Mouse (Mus musculus): ENCODE results near the gene Hic1. TPM values are rescaled to one million over a fixed set of nuclear protein-coding genes. Genes with fewer than 3 reads are reported as not detected.

Gene Hic1
- 3.4 TPM in 2 replicates for polyA plus RNA-seq (2015; fragmentation: Nextera tagmentation; extraction: Ambion mirVana)

DNA sequence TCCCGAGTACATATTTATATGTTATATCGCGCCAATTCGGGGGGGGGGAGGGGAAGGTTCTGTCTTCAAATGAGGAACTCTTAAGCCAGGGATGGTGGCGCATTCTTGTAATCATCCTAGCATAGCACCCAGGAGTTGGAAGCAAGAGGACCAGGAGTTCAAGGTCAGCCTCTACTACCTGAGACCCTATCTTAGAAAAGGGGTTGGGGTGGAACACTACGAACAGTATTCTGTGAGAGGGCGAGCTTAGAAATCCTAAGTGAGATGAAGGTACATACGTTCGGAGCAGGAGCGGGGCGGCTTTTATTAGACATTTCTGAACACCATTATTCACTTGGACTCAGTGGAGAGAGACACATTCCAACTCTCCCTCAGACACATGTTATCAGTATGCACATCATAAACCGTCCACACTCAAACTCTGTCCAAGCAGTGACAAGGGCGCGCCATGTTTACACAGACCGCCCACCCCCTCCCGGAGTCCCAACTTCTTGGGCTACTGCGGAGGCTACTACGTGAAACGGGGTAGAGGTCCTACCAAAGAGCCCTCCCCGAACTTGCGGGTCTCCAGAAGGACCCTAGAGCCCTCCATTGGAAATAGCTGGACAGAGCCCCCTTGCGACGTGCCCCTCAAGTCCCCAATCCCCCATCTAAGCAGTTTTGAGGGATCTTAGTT lies at the start of gene Hic1:
Gene Hic1, minus strand, starts transcription at position 115 of the 676 bp plus-strand sequence.
- Histone ChIP-seq H3K9me3 (no peaks in the 10 kb centered on the region), H3K27me3 (peaks cover 76% of the 10 kb centered on the region), H3K4me3 (peak within 1 kb of the TSS; percentile 48), H3K4me1 (replicated peaks) (peaks cover 86% of the 10 kb centered on the region), H3K9ac (peak within 1 kb of the TSS; percentile 69), H3K36me3 (no peaks in the 10 kb centered on the region), H3K27ac (peak within 1 kb of the TSS; percentile 63; the same call in 1 of the 2 replicates), H3K4me2 (peak within 1 kb of the TSS; percentile 83)
- 4% methylated on average over 23 of the region's 23 CpGs for WGBS
- no peak for ATAC-seq (ENCODE audit: low FRiP score)

- peaks cover 55% of the 10 kb centered on the region for H3K4me1 ChIP-seq (replicated peaks)
- peak overlapping the region; percentile 31 for H3K4me3 ChIP-seq
- H3K27ac ChIP-seq, result peak overlapping the region; percentile 73
- WGBS, result 20% methylated on average over 13 of the region's 13 CpGs
- H3K4me2 ChIP-seq, result peak overlapping the region; percentile 60
- H3K9ac ChIP-seq, result peak overlapping the region; percentile 56
- 0 out of 2 replicates have a peak, but pooled peaks cover 6% of the 10 kb centered on the region for H3K27me3 ChIP-seq
- ATAC-seq (ENCODE audit: low FRiP score), result peak; percentile 53
- no peaks in the 10 kb centered on the region for H3K36me3 ChIP-seq
- H3K9me3 ChIP-seq, result no peaks in the 10 kb centered on the region
These were observed 45.0 kb upstream of the Hic1 start for GRCm38 (mm10) chr11:75214081-75214950.

- H3K27ac ChIP-seq, result peak overlapping the region; percentile 73
- 2% methylated on average over 29 of the region's 35 CpGs for WGBS
- peak; percentile 65 for ATAC-seq (ENCODE audit: low FRiP score)
These were observed 44.2 kb upstream of the Hic1 start for GRCm38 (mm10) chr11:75213372-75214080.

DNA sequence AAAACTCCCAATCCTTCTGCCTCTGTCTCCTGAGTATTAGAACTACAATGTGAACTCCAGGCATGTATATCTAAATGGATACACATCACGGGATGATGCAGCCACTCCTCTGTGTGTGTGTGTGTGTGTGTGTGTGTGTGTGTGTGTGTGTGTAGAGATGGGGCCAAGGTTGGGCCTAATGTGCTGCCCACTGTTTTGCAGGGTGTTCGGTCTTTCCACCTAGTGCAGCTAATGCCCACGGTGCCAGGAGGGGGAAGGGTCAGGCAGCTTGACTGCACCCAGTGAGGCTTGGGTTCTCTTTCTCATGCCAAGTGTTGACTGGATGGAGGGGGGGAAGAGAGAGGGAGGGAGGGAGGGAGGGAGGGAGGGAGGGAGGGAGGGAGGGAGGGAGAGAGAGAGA lies 43.6 kb upstream of the Hic1 start:
- no peak overlapping the region for H3K4me3 ChIP-seq
- no peak overlapping the region for H3K4me2 ChIP-seq
- H3K9me3 ChIP-seq, result no peaks in the 10 kb centered on the region
- no peaks in the 10 kb centered on the region for H3K36me3 ChIP-seq
- no peak overlapping the region for H3K27ac ChIP-seq
- ATAC-seq (ENCODE audit: low FRiP score), result no peak
- no peak overlapping the region for H3K9ac ChIP-seq
- 36% methylated on average over 3 of the region's 3 CpGs for WGBS
- H3K27me3 ChIP-seq, result 0 out of 2 replicates have a peak, but pooled peaks cover 6% of the 10 kb centered on the region
- peaks cover 55% of the 10 kb centered on the region for H3K4me1 ChIP-seq (replicated peaks)

More at GRCm38 (mm10) chr11:75213372-75214080, 44.2 kb upstream of the Hic1 start:
- Histone ChIP-seq H3K9ac (peak overlapping the region; percentile 56), H3K4me1 (replicated peaks) (peaks cover 55% of the 10 kb centered on the region), H3K4me2 (peak overlapping the region; percentile 60), H3K27me3 (0 out of 2 replicates have a peak, but pooled peaks cover 6% of the 10 kb centered on the region), H3K4me3 (peak overlapping the region; percentile 31), H3K9me3 (no peaks in the 10 kb centered on the region), H3K36me3 (no peaks in the 10 kb centered on the region)

DNA sequence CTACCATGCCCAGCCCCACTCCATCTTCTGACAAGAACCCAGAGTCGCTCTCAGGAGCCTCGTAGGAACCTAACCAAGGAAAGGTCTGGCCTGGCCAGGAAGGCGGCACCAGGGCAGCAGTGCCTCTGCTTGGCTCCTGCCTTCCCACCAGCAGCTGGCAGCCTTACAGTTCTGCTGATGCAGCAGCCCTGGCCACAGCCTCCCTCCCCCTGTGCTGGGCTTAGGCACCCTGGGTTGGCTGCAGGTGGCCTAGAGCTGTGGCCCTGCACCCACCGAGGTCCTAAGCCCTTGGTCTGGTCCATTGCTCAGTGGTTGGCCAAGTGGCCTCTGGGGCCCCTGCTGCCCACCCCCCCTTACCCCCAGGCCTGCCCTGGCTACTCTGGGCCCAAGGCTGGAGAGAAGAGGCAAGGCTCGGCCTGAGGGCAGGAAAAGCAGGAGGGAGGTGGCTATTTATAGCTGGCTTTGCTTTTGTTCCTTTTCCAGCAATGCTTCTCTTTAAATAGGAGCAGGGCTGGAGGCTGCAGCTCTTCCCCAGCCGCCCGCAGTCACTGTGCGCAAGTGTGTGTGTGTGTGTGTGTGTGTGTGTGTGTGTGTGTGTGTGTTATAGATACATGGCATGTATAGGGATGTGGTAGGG lies 42.8 kb upstream of the Hic1 start:
- Histone ChIP-seq H3K9ac (no peak overlapping the region), H3K4me1 (replicated peaks) (peaks cover 55% of the 10 kb centered on the region), H3K27me3 (0 out of 2 replicates have a peak, but pooled peaks cover 6% of the 10 kb centered on the region), H3K4me3 (no peak overlapping the region), H3K36me3 (no peaks in the 10 kb centered on the region), H3K27ac (peak overlapping the region; percentile 69), H3K9me3 (no peaks in the 10 kb centered on the region), H3K4me2 (no peak overlapping the region)
- WGBS, result 43% methylated on average over 8 of the region's 8 CpGs
- ATAC-seq (ENCODE audit: low FRiP score), result 0 out of 2 replicates have a peak, but pooled peaks have one; percentile 7

GRCm38 (mm10) chr11:75210755-75211154 lies 41.4 kb upstream of the Hic1 start:
- H3K4me2 ChIP-seq, result no peak overlapping the region
- H3K4me3 ChIP-seq, result no peak overlapping the region
- 0 out of 2 replicates have a peak, but pooled peaks cover 3% of the 10 kb centered on the region for H3K27me3 ChIP-seq
- H3K27ac ChIP-seq, result no peak overlapping the region
- H3K9ac ChIP-seq, result no peak overlapping the region
- no peaks in the 10 kb centered on the region for H3K36me3 ChIP-seq
- WGBS, result 61% methylated on average over 6 of the region's 6 CpGs
- peaks cover 50% of the 10 kb centered on the region for H3K4me1 ChIP-seq (replicated peaks)
- ATAC-seq (ENCODE audit: low FRiP score), result no peak
- no peaks in the 10 kb centered on the region for H3K9me3 ChIP-seq

GRCm38 (mm10) chr11:75210093-75210492 lies 40.8 kb upstream of the Hic1 start:
- no peak overlapping the region for H3K4me2 ChIP-seq
- WGBS, result 65% methylated on average over 4 of the region's 4 CpGs
- no peak overlapping the region for H3K4me3 ChIP-seq
- H3K9me3 ChIP-seq, result no peaks in the 10 kb centered on the region
- H3K27me3 ChIP-seq, result 0 out of 2 replicates have a peak, but pooled peaks cover 3% of the 10 kb centered on the region
- no peaks in the 10 kb centered on the region for H3K36me3 ChIP-seq
- ATAC-seq (ENCODE audit: low FRiP score), result no peak
- no peak overlapping the region for H3K9ac ChIP-seq
- peaks cover 46% of the 10 kb centered on the region for H3K4me1 ChIP-seq (replicated peaks)
- H3K27ac ChIP-seq, result no peak overlapping the region

- H3K4me3 ChIP-seq, result no peak overlapping the region
- H3K9me3 ChIP-seq, result no peaks in the 10 kb centered on the region
- no peak overlapping the region for H3K4me2 ChIP-seq
- 0 out of 2 replicates have a peak, but pooled peaks cover 3% of the 10 kb centered on the region for H3K27me3 ChIP-seq
- H3K36me3 ChIP-seq, result no peaks in the 10 kb centered on the region
- 67% methylated on average over 4 of the region's 4 CpGs for WGBS
- H3K9ac ChIP-seq, result no peak overlapping the region
- no peak overlapping the region for H3K27ac ChIP-seq
- H3K4me1 ChIP-seq (replicated peaks), result peaks cover 47% of the 10 kb centered on the region
- no peak for ATAC-seq (ENCODE audit: low FRiP score)
These were observed 40.0 kb upstream of the Hic1 start for GRCm38 (mm10) chr11:75209363-75209762.

DNA sequence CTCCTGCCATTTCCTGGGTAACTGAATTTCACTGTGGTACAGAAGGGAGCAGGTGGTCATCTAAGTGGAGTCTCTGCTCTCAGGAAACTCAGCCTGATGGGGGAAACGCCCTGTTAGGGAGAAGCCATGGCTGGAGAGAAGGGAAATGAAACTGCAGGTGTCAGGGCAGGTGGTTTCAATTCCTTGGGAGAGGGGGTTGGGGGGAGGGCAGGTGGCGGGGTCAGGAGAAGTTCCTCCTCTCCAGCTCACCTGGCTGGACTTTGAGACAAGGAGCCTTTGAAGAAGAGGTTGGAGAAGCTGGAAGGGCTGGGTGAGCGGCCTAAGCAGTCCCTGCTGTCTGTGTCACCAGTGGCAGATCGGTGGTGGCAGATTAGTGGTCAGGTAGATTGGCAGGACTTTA lies 37.0 kb upstream of the Hic1 start:
- 90% methylated on average over 4 of the region's 4 CpGs for WGBS
- Histone ChIP-seq H3K27ac (no peak overlapping the region), H3K4me2 (no peak overlapping the region), H3K9me3 (no peaks in the 10 kb centered on the region), H3K4me1 (replicated peaks) (peaks cover 30% of the 10 kb centered on the region; the same call in 1 of the 2 replicates), H3K9ac (no peak overlapping the region), H3K27me3 (peaks cover 6% of the 10 kb centered on the region; the same call in 1 of the 2 replicates), H3K4me3 (no peak overlapping the region), H3K36me3 (no peaks in the 10 kb centered on the region)
- no peak for ATAC-seq (ENCODE audit: low FRiP score)

DNA sequence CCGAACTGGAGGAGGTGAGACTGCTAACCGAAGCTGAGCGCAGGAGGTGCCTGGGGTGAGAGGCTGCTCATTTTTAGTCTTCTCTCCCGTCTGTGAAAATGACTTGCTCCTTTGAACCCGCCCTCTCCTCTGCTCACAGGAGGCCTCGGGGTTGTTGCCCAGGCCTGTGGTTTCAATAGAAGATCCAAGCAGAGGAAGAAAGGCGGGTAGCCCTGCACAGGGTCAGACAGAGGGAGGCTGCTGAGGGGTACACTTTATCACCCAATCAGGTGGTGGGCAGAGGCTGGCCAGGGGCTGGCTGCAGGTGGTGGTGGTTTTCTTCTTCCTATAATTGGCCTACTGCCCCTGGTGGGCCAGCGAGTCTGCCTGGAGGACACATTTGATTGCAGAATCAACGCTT lies 35.2 kb upstream of the Hic1 start:
- WGBS, result 36% methylated on average over 9 of the region's 9 CpGs
- ATAC-seq (ENCODE audit: low FRiP score), result no peak
- peaks cover 15% of the 10 kb centered on the region; the same call in 1 of the 2 replicates for H3K27me3 ChIP-seq

GRCm38 (mm10) chr11:75203926-75204325 lies 34.6 kb upstream of the Hic1 start:
- Histone ChIP-seq H3K27ac (no peak overlapping the region), H3K4me1 (replicated peaks) (peaks cover 25% of the 10 kb centered on the region), H3K4me2 (no peak overlapping the region), H3K36me3 (no peaks in the 10 kb centered on the region), H3K4me3 (no peak overlapping the region), H3K9ac (no peak overlapping the region), H3K9me3 (no peaks in the 10 kb centered on the region), H3K27me3 (peaks cover 18% of the 10 kb centered on the region; the same call in 1 of the 2 replicates)
- WGBS, result 83% methylated on average over 4 of the region's 4 CpGs
- no peak for ATAC-seq (ENCODE audit: low FRiP score)

More for the DNA sequence above, 35.2 kb upstream of the Hic1 start:
- no peak overlapping the region for H3K9ac ChIP-seq
- H3K4me2 ChIP-seq, result no peak overlapping the region
- H3K4me1 ChIP-seq (replicated peaks), result peaks cover 25% of the 10 kb centered on the region
- H3K27ac ChIP-seq, result no peak overlapping the region
- no peaks in the 10 kb centered on the region for H3K36me3 ChIP-seq
- H3K4me3 ChIP-seq, result no peak overlapping the region
- H3K9me3 ChIP-seq, result no peaks in the 10 kb centered on the region
